Mouse (Mus musculus) MN1 (cell line): ENCODE measurements at regions not wholly inside any gene's neighbourhood (a gene's known extent, or its start where the extent isn't known, plus 50 kb on each side); places are given as distances from the start of the nearest gene placed in this dataset.

Experiments
- DNase-seq: peaks from one replicate; pipeline ENCODE4 v3.0.0-alpha.2; 2016; ENCODE audit warnings: low spot score

DNA sequence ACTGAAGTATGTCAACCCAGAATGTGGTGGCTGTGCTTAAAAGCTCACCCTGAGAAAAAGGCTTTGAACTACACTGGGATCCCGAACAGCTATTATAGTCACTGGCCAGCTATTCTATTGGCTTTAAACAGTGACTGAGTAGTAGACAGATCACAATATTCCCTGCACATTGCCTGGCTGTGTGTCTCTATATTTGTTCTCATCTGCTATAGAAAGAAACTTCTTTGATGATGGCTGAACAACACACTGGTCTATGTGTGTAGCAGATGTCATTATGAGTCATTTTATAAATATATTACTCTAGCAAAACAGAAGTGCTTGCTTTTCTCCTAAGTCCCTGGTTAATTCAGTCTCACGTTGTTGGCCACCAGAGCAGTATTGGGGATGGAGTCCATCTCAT is 152.1 kb upstream of the Slco6d1 start:
- DNase-seq = no peak

DNA sequence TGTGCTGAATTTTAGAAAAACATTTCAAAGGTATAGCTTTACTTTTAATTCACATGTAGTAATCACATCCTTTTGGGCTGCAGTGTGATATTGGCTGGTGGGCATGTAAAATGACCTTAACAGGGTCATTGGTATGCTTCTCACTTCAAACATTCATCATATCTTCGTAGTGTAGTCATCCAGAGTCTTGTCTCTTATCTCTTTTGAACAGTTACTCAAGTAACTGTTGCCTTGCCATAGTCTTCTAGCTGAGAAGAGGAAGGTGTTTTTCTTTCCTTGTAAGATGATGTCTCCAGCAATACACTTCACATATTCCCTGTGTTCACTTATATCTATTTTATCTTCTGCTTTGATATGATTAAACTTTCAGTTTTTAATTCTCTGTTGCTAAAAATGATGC is 150.7 kb upstream of the Slco6d1 start:
- DNase-seq = no peak

DNA sequence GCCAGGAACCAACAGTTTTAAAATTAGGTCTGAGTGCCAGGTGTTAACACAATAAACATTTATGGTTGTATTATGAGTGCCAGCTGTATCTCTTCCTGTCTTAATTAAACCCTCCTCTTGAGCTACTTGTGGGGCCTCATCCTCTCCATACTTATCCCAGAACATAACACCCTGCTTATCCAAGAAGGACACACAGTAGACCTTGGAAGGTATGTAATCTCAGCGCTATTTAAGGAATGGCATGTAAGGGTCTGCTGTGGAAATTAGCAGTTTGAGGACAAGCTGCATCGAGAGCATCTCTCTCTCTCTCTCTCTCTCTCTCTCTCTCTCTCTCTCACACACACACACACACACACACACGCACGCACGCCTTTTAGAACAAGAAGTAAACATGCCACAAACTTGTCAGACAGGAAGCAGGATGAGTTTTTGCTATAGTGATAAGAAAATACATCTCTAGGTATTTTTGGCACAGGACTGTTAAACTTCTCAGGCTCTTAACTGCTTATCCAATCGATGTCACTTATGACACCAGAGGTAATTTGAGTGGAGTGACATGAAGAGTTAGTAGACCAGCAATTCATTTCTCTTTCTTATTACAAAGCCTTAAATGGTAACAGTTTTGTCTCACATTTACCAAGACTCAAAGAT is 146.8 kb upstream of the Slco6d1 start:
- DNase-seq = no peak

DNA sequence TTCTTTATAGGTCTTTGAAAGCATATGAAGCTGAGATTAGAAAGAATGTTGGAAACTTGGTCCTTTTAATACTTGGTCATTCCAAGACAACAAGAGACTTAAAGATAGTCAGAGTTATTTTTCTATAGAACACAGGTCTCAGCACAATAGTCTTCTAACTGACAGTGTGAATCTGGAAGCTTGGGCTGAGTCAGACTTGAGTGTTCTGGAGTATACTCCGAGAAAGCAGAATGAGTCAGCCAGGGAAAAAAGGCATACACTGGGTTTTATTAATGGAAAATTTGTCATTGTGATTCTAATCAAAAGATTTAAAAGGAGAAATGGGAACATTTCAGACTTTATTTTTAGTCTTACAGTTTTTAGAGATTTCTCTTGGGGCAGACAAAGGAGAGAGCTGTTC is 145.4 kb upstream of the Slco6d1 start:
- DNase-seq = no peak

DNA sequence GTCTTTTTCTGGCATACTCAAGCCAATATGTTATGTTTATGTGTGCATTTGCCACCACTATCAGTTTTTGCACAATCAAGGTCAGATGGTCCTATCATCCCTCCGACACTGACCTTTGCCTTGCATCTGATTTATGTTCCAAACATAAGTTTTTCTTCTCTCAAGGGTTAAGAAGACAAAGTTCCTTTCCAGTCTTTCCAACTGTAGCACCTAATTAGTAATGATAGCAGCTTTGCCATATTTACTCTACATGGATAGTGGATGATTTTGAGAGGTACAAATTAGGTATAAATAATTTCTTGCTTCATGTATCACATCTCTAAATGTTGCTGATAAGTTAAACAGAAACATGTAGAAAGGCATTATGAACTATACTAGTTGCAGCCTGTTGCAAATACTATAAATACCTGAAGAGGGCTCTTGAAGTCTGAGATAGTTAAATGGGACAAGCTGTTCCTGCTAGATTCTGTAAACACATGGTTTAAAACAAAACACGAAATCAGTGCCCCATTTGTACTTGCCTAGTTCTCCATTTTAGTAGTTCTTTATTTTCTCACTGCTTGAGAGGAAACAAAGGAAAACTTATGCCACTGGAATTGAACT is 141.4 kb upstream of the Slco6d1 start:
- no peak for DNase-seq

DNA sequence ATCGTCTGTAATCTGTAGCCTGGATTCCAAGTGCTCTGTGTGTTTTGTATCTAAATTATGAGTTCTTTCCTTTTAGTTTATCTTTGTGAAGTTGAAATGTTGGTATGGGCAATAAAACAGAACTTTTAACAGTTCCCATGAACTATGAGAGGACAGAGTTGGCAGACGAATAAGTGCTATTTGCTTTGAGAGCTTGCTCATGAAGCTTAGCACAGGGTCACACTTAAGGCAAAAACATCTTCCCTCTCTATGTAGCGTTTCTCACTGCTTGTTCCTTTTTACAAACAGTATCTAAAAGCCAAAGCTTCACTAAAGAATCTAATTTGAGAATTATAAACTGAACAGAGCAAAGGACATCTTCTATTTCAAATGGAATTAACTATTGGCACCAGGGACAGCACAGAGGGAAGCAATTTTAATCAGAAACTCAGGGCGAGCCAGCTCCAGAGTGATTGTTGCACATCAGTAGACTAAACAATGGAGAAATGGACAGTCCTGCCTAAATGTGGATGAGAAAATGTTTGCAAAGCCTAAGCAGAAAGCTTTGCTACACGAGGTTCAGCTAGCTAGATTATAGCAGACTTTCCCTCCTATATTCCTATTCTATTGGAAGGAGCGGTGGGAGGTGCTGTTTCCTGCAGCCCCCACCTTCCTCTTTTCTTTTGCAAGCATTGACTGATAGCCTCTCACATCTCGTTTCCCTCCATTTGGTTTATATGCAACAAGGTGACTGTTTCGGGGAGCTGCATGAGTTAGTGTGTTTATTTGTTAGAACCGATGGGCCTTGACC is 140.5 kb upstream of the Slco6d1 start:
- DNase-seq = no peak

DNA sequence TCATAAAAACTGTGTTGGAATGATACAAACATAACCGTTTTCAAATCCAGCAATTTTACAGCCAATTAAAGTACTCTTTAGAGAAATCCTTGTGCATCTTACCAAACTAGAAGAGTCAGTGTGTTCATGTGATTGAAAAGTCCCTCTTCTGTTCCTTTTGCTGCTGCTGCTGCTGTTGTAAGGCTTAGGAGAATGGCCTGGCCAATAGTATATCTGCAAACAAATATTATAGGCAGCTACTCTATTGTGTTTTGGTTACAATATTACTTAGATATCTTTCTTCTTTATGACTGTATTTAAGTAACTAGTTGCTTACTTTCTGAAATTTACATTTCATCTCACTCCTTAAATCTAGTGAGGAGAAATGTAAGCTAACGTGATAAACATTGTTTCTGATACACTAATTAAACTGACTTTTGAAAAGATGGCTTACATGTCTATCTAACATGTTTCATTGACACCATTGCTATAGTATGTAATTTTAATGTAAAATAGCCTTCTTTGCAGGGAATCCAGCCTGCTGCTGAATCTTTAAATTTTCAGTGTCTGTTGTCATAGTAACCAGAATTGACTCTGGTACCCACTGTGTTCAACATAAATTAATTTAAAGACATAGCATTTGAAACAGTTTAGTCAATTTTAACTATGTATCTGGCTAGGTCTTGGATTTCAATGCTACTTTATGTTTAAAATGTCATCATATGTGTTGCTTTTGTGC is 139.7 kb upstream of the Slco6d1 start:
- DNase-seq = no peak

DNA sequence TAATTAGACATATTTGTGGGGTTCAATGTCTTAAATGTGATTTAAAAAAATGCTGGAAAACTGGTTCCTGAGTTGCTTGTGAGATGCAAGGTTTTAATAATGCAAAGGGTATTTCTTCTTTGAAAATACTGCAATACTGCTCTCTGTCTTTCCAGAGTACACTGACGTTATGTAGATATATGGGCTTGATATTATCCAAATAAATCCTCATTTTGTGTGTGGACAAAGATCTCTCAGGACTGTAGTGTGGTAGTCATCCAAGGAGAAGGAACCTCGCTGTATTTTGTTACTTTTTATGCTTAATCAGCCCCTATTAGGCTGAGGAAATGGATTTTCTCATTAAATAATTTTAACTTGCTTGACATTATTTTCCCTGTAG is 139.2 kb upstream of the Slco6d1 start:
- DNase-seq = no peak

DNA sequence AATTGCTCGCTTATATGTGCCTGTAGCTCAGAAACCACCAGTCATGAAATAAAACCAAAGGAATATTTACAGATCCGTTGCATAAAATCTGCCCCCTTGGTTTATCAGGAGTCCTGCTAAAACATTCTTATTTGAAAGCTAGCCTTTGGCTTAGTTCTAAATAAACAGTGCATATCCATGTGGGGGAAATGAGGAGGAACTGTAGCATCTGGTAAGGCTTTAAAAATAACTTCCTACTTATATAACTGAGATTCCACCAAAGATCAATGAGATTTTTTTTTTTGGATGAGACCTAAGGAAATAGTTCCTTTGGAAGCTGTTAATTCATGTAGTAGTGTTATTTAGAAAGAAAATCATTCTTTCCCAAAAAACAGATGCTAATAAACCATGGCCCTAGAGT is 117.8 kb upstream of the Slco6d1 start:
- no peak for DNase-seq

DNA sequence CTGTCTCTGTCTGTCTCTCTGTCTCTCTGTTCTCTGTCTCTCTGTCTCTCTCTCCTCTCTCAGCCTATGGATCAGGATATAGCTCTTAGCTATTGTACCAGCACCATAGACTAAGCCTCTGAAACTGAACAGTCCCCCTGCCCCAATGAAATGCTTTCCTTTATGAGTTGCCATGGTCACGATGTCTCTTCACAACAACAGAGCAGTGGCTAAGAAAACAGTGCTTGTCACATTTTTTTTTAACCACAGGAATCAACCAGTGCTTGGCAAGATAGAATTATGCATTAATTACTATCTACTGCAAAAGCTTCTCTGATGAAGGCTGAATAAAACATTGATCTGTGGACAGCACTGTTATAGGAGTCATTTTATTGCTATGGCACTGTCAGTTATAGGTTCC is 114.6 kb upstream of the Slco6d1 start:
- DNase-seq = no peak

DNA sequence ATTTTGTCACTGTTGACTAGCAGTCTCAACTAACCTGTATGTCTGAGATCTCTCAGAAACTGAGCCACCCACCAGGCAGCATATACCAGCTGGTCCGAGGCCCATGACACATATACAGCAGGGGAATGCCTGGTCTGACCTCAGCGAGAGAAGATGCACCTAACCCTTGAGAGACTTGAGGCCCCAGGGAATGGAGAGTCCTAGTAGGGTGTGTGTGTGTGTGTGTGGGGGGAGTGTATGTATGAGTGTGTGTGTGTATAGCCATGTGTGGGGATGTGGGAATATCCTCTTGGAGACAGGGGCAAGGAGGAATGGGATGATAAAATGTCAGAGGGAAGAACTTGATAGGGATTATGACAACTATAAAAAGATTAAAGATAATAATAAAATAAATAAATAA is 113.4 kb upstream of the Slco6d1 start:
- no peak for DNase-seq

DNA sequence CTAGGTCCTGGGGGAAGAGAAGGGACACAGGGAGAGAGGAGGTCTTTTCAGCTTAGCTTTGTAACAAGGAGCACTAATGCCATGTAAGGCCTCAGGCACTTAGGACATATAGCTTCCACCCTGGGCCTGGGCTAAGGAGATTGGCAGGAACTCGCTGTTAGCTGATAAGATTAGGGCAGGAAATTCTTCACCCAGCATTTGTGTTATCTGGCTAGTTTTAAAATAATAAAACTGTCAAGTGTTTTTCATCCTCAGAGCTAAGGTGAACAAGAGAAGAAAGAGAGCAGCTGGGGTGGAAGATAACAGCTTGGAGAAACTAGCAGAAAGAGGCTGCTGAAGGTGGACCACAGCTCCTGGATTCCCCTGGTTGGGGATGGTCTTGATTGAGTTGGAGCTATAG is 111.0 kb upstream of the Slco6d1 start:
- no peak for DNase-seq

DNA sequence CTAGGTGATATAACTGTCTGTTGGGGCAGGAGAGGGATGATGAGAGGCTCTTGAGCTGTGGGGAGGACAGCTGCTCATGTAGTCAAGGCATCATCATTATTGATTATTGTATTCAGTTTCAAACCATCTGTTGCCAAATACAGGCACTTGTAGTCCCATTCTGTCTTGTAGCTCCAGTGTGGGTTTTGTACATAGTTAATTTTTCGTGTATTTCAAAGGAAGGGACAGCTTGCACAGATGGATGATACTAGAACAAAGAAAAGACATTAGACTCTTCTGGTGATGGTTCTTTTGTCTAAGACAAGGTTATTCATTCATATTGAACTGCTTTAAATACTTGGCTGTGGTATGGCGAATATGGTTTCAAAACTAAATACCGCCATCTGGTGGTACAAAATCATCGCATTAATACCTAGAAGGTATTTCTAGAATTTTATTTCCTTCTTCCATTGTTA is 70.8 kb upstream of the Slco6d1 start:
- DNase-seq = peak; percentile 54

DNA sequence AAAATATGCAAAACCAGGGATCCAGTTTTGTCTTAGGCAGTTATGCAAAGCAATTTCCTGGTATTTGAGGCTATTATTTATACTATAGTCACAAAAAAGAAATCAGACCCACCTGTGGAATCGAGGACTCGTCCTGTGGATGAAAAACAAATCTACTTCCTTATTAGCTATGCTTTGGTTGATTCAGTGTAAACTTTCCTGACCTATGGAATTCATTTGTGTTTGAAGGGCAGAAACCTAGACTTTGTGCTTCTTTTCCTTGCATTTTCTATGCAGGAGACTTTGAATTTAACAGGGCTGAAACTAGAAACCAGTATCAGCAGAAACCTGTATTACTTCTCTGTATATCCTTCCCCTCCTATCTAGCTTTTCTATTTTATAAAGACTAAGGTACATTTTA is 70.2 kb upstream of the Slco6d1 start:
- DNase-seq = no peak

DNA sequence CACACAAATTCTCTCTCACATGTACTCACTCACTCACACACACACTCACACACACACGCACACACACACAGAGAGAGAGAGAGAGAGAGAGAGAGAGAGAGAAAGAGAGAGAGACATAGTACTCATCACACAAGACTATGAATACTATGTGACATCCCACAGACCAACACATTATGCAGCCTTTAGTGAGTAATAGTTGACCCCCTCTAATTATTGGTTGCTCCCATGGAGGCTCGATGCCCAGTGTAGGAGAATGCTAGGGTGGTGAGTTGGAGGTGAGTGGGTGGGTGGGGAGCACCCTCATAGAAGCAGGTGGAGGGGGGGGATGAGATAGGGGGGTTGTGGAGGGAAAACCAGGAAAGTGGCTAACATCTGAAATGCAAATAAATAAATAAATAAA is 69.4 kb upstream of the Slco6d1 start:
- DNase-seq = no peak
